Mouse (Mus musculus) midbrain, embryonic 10.5 days (tissue): Measurements from ENCODE around the gene Kpnb1. TPM values are rescaled to one million over a fixed set of nuclear protein-coding genes. Genes with fewer than 3 reads are reported as not detected.

Experiments
- DNase-seq: peaks from one replicate; pipeline ENCODE4 v3.0.0-alpha.2; 2017; ENCODE audit warnings: low spot score
- H3K27ac ChIP-seq: fragments of 300-500 bp; sonication (generic); replicated peaks from 2 replicates; pipeline ENCODE4 v1.5.1; 2016; ENCODE audit warnings: mild to moderate bottlenecking
- H3K27me3 ChIP-seq: fragments of 300-500 bp; sonication (generic); 2 replicates; pipeline ENCODE4 v1.6.1; 2016; ENCODE audit warnings: low read depth, mild to moderate bottlenecking; ENCODE audit not compliant: poor library complexity, severe bottlenecking
- H3K36me3 ChIP-seq: fragments of 300-500 bp; sonication (generic); 2 replicates; pipeline ENCODE4 v1.6.1; 2016; ENCODE audit warnings: mild to moderate bottlenecking, moderate library complexity
- H3K4me1 ChIP-seq: fragments of 300-500 bp; sonication (generic); 2 replicates; pipeline ENCODE4 v1.6.1; 2016
- H3K4me3 ChIP-seq: fragments of 300-500 bp; sonication (generic); 2 replicates; pipeline ENCODE4 v1.5.1; 2016; ENCODE audit warnings: mild to moderate bottlenecking, moderate library complexity
- H3K9me3 ChIP-seq: fragments of 300-500 bp; sonication (generic); replicated peaks from 2 replicates; pipeline ENCODE4 v1.6.1; 2016; ENCODE audit warnings: mild to moderate bottlenecking
- WGBS: fragments of 180-500 bp; shearing (Covaris S2); methylation state at CpG from one replicate; pipeline ENCODE4 v1.1.7; 2016; 5-methylcytosine and 5-hydroxymethylcytosine counted together
- polyA plus RNA-seq: library from polyadenylated mRNA; unstranded; fragments of >200 nt; fragmentation: Nextera tagmentation; extraction: Ambion mirVana; gene quantifications from 2 replicates; pipeline ENCODE4 v1.2.1, GENCODE M21; 2016

Gene Kpnb1
- polyA plus RNA-seq, 1 experiment from 2014 or later = 95.7 TPM

- no peak for DNase-seq
- H3K27ac ChIP-seq = no peak overlapping the region
- no peak overlapping the region for H3K4me3 ChIP-seq
- H3K27me3 ChIP-seq = peaks cover 100% of the 10 kb centered on the region
- H3K4me1 ChIP-seq = peaks cover 49% of the 10 kb centered on the region
- no peaks in the 10 kb centered on the region for H3K36me3 ChIP-seq
- 86% methylated on average over 7 of the region's 7 CpGs for WGBS
- H3K9me3 ChIP-seq = no peaks in the 10 kb centered on the region
These were observed 57.4 kb downstream of the Kpnb1 start for GRCm38 (mm10) chr11:97130318-97130717.

GRCm38 (mm10) chr11:97128956-97129355 lies 58.7 kb downstream of the Kpnb1 start:
- H3K27ac ChIP-seq = no peak overlapping the region
- WGBS = 66% methylated on average over 3 of the region's 3 CpGs
- H3K4me3 ChIP-seq = no peak overlapping the region
- no peaks in the 10 kb centered on the region for H3K9me3 ChIP-seq
- peak; percentile 9 for DNase-seq
- H3K27me3 ChIP-seq = peaks cover 99% of the 10 kb centered on the region
- H3K4me1 ChIP-seq = peaks cover 53% of the 10 kb centered on the region
- no peaks in the 10 kb centered on the region for H3K36me3 ChIP-seq

- peaks cover 86% of the 10 kb centered on the region for H3K27me3 ChIP-seq
- H3K4me3 ChIP-seq = peak overlapping the region; percentile 63
- H3K27ac ChIP-seq = no peak overlapping the region
- H3K9me3 ChIP-seq = no peaks in the 10 kb centered on the region
- no peaks in the 10 kb centered on the region for H3K36me3 ChIP-seq
- H3K4me1 ChIP-seq = peaks cover 56% of the 10 kb centered on the region
- DNase-seq = peak; percentile 15
- WGBS = 15% methylated on average over 19 of the region's 19 CpGs
These were observed 60.0 kb downstream of the Kpnb1 start for GRCm38 (mm10) chr11:97127470-97128223.

GRCm38 (mm10) chr11:97126645-97127468 lies 60.8 kb downstream of the Kpnb1 start:
- H3K4me3 ChIP-seq = peak overlapping the region; percentile 63
- peak; percentile 41 for DNase-seq
- WGBS = 3% methylated on average over 32 of the region's 32 CpGs

GRCm38 (mm10) chr11:97124266-97125036 lies 63.2 kb downstream of the Kpnb1 start:
- peak overlapping the region; percentile 29; the same call in 1 of the 2 replicates for H3K27ac ChIP-seq
- peaks cover 71% of the 10 kb centered on the region for H3K4me1 ChIP-seq
- H3K36me3 ChIP-seq = no peaks in the 10 kb centered on the region
- no peaks in the 10 kb centered on the region for H3K9me3 ChIP-seq
- no peak overlapping the region for H3K4me3 ChIP-seq
- 70% methylated on average over 10 of the region's 10 CpGs for WGBS
- peak; percentile 11 for DNase-seq
- peaks cover 80% of the 10 kb centered on the region for H3K27me3 ChIP-seq

More at GRCm38 (mm10) chr11:97126645-97127468, 60.8 kb downstream of the Kpnb1 start:
- Histone ChIP-seq H3K36me3 (no peaks in the 10 kb centered on the region), H3K27me3 (peaks cover 82% of the 10 kb centered on the region), H3K9me3 (no peaks in the 10 kb centered on the region), H3K27ac (peak overlapping the region; percentile 75), H3K4me1 (peaks cover 50% of the 10 kb centered on the region)

GRCm38 (mm10) chr11:97123282-97123890 lies 64.3 kb downstream of the Kpnb1 start:
- H3K4me3 ChIP-seq = no peak overlapping the region
- H3K4me1 ChIP-seq = peaks cover 79% of the 10 kb centered on the region
- H3K27ac ChIP-seq = peak overlapping the region; percentile 42; the same call in 1 of the 2 replicates
- H3K27me3 ChIP-seq = peaks cover 80% of the 10 kb centered on the region
- DNase-seq = peak; percentile 15
- no peaks in the 10 kb centered on the region for H3K9me3 ChIP-seq
- H3K36me3 ChIP-seq = no peaks in the 10 kb centered on the region
- WGBS = 28% methylated on average over 11 of the region's 11 CpGs

- Histone ChIP-seq H3K27me3 (peaks cover 80% of the 10 kb centered on the region), H3K36me3 (no peaks in the 10 kb centered on the region), H3K4me3 (no peak overlapping the region), H3K4me1 (peaks cover 63% of the 10 kb centered on the region), H3K9me3 (no peaks in the 10 kb centered on the region), H3K27ac (peak overlapping the region; percentile 55; the same call in 1 of the 2 replicates)
- no peak for DNase-seq
- 77% methylated on average over 3 of the region's 3 CpGs for WGBS
These were observed 67.0 kb downstream of the Kpnb1 start for GRCm38 (mm10) chr11:97120641-97121040.

GRCm38 (mm10) chr11:97120221-97120620 lies 67.5 kb downstream of the Kpnb1 start:
- H3K27me3 ChIP-seq = peaks cover 80% of the 10 kb centered on the region
- H3K27ac ChIP-seq = no peak overlapping the region
- peaks cover 66% of the 10 kb centered on the region for H3K4me1 ChIP-seq

GRCm38 (mm10) chr11:97115797-97116196 lies 71.9 kb downstream of the Kpnb1 start:
- Histone ChIP-seq H3K9me3 (no peaks in the 10 kb centered on the region), H3K27me3 (peaks cover 98% of the 10 kb centered on the region), H3K27ac (no peak overlapping the region), H3K36me3 (no peaks in the 10 kb centered on the region), H3K4me1 (peaks cover 51% of the 10 kb centered on the region), H3K4me3 (peak overlapping the region; percentile 56)
- no peak for DNase-seq
- 9% methylated on average over 11 of the region's 11 CpGs for WGBS

More at GRCm38 (mm10) chr11:97120221-97120620, 67.5 kb downstream of the Kpnb1 start:
- H3K36me3 ChIP-seq = no peaks in the 10 kb centered on the region
- 58% methylated on average over 10 of the region's 10 CpGs for WGBS
- no peak overlapping the region for H3K4me3 ChIP-seq
- no peak for DNase-seq
- no peaks in the 10 kb centered on the region for H3K9me3 ChIP-seq

GRCm38 (mm10) chr11:97114671-97115601 lies 72.7 kb downstream of the Kpnb1 start, which contains the start of gene Tbx21:
Tbx21 (minus strand) TSS chr11:97115331.
- 0 out of 2 replicates have a peak within 1 kb of the TSS, but pooled peaks have one; percentile 38 for H3K27ac ChIP-seq

GRCm38 (mm10) chr11:97112519-97113125 lies 75.1 kb downstream of the Kpnb1 start:
- Histone ChIP-seq H3K27me3 (peaks cover 69% of the 10 kb centered on the region), H3K27ac (no peak overlapping the region), H3K4me3 (no peak overlapping the region), H3K36me3 (no peaks in the 10 kb centered on the region), H3K9me3 (no peaks in the 10 kb centered on the region), H3K4me1 (peaks cover 24% of the 10 kb centered on the region)
- no peak for DNase-seq
- WGBS = 80% methylated on average over 9 of the region's 9 CpGs

More at GRCm38 (mm10) chr11:97114671-97115601, 72.7 kb downstream of the Kpnb1 start, which contains the start of gene Tbx21:
- Histone ChIP-seq H3K4me3 (peak within 1 kb of the TSS; percentile 56), H3K4me1 (peaks cover 42% of the 10 kb centered on the region), H3K27me3 (peaks cover 92% of the 10 kb centered on the region), H3K36me3 (no peaks in the 10 kb centered on the region), H3K9me3 (no peaks in the 10 kb centered on the region)
- under 1% methylated on average over 87 of the region's 87 CpGs for WGBS
- DNase-seq = peak; percentile 57
